Mouse (Mus musculus) layer of hippocampus, adult 2 months (tissue): ENCODE measurements at regions not wholly inside any gene's neighbourhood (a gene's known extent, or its start where the extent isn't known, plus 50 kb on each side); places are given as distances from the start of the nearest gene placed in this dataset.
A peak's percentile ranks its signal among the peaks of the same experiment; 100 is the strongest.
"Not testable (repeated sequence)": the region's sequence is repeated elsewhere in the genome, so short reads cannot be mapped to it uniquely, and the experiment has no call there.

Experiments
- DNase-seq, 2 experiments: peaks; one replicate each; pipeline ENCODE4 v3.0.0; 2022; ENCODE audit warnings: low spot score in 2 of 2
- H3K27ac ChIP-seq: fragments of 200-600 bp; 2 replicates; pipeline ENCODE4 v1.8.1; 2022
- H3K4me3 ChIP-seq: fragments of 200-600 bp; 2 replicates; pipeline ENCODE4 v1.8.1; 2022; ENCODE audit warnings: mild to moderate bottlenecking
- CTCF ChIP-seq: fragments of 200-600 bp; conservative IDR thresholded peaks from 2 replicates; pipeline ENCODE4 v1.8.1; 2022; ENCODE audit warnings: antibody characterized with exemption, mild to moderate bottlenecking, moderate library complexity

DNA sequence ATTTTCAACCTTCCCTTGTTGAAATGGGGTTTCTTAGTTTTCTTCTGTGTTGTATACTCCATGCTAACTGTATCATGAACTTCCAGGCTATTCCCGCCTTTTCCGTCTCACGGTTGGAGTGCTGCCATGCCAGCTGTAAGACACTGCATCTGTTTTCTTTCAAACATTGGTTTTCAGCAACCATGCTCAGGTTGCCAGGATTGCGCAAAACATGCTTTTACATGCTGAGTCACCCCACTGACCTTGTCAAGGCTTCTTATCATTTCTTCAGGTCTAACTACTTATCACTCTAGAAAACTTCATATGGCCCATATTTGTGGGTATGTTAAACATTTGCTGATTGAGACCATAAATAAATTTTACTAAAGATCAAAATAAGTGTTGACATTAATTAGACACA is 551.2 kb downstream of the Tlr4 start:
- no peak for DNase-seq
- TF ChIP-seq CTCF, result no peak
- Histone ChIP-seq H3K4me3 (no peak overlapping the region), H3K27ac (no peak overlapping the region)

DNA sequence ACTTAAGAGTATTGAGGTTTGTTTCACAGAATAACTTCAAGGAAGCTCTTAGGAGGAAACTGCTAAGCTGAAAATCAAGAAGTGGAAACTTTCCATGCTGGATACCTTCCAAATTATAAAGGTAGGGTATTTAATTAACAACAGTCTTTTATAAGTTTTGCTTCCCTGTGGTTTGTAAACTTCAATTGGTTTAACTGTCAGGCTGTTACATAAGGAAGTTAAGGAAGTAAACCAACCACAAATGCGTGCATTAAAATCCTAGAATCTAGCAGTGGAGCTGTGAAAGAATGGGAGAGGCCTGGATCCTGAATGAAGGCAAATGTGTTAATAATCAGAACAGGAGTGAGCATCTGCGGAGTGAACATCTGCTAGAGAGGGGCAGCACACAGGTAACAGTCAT is 560.5 kb downstream of the Tlr4 start:
- DNase-seq, result no peak
- Histone ChIP-seq H3K27ac (no peak overlapping the region), H3K4me3 (no peak overlapping the region)
- no peak for TF ChIP-seq CTCF

DNA sequence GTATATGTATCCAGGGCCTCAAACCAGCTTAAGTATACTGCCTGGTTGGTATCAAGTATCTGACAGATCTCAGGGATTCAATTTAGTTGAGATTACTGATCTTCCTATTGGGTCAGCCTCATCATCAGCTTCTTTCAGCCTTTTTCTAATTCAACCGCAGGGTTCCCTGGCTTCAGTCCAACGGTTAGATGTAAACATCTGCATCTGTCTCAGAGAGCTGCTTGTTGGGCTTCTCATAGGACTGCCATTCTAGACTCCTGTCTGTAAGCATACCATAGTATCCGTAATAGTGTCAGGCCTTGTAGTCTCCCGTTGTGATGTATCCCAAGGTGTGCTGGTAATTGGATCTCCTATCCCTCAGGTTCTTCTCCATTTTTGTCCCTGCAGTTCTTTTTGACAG is 575.6 kb downstream of the Tlr4 start:
- no peak for DNase-seq
- TF ChIP-seq CTCF, result no peak
- H3K4me3 ChIP-seq, result no peak overlapping the region
- H3K27ac ChIP-seq, result no peak overlapping the region

DNA sequence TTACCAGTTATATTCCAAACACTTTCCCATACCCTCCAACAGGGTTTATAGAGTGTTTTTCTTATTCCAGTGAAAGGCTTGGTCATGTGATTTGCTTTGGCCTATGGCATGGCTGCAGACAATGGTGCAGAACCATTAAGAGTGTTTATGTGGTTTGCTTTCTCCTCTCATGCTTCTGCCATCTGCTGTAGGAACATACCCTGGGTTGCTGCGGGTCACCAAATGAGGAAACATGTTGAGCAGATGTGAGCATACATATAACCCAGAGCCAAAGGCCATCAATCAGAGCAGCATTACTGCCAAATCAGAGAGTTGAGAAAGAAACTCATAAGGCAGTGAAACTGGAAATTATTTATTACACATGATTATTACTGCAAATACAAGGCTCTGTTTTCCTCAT is 596.7 kb downstream of the Tlr4 start:
- DNase-seq, result no peak
- no peak for TF ChIP-seq CTCF
- Histone ChIP-seq H3K27ac (no peak overlapping the region), H3K4me3 (no peak overlapping the region)

DNA sequence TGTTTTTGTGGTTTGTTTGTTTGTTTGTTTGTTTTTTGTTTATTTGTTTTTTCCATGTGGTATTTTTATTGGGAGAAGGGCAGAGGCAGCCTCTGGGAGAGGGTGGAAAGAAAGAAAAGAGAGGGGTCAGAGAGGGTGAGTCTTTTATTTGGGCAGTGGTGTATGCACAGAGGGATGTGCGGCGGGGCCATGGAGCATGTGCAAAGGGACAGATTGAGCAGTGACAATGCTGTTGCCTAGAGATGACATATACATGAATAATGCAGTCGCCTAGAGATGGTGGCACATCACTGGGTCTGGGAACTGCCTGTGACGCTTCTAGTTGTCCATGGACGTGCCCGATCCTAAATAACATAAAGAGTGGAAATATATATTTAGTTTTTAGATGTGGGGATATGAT is 598.3 kb downstream of the Tlr4 start:
- DNase-seq, result no peak
- Histone ChIP-seq H3K4me3 (no peak overlapping the region), H3K27ac (no peak overlapping the region)
- TF ChIP-seq CTCF, result no peak

DNA sequence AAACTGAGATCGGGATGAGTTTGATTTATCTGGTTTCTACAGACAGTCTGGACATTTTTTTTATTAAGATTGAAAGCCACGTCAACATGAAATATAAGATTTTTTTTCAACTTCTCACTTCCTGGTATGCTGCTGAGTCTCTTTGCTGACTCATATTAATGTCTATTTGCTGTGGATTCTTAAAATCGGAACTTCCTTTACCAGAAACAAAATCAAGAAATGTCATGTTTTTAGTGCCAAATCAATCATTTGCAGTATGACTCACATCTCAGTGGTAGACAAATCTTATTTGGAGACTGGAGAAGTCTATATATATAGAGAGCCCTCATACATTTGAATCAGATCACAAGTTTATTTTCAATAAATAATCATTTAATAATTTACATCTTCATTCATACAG is 620.5 kb downstream of the Tlr4 start:
- DNase-seq, result no peak
- H3K4me3 ChIP-seq, result no peak overlapping the region

DNA sequence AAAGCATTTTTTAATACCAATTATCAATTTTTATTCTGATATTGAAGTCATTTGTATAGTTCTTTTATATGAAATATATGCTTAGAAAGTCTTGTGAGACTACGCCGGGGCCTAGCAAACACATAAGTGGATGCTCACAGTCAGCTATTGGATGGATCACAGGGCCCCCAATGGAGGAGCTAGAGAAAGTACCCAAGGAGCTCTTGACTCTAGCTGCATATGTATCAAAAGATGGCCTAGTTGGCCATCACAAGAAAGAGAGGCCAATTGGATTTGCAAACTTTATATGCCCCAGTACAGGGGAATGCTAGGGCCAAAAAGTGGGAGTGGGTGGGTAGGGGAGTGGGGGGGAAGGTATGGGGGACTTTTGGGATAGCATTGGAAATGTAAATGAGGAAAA is 632.5 kb downstream of the Tlr4 start:
- DNase-seq, H3K4me3 ChIP-seq, H3K27ac ChIP-seq: not testable (repeated sequence)

More for the DNA sequence above, 620.5 kb downstream of the Tlr4 start:
- TF ChIP-seq CTCF, result no peak
- H3K27ac ChIP-seq, result no peak overlapping the region

DNA sequence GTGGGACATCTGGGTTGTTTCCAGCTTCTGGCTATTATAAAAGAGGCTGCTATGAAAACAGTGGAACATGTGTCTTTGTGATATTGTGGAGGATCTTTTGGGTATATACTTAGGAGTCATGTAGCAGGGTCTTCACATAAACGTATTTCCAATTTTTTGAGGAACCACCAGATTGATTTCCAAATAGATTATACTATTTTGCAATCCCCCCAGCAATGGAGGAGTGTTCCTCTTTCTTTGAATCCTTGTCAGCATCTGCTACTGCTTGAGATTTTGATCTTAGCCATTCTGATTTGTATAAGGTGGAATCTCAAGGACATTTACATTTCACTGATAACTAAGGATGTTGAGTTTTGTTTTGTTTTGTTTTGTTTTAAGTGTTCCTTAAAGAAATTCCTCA is 645.6 kb downstream of the Tlr4 start:
- no peak overlapping the region for H3K4me3 ChIP-seq
- no peak for DNase-seq
- H3K27ac ChIP-seq, result no peak overlapping the region
- no peak for TF ChIP-seq CTCF

DNA sequence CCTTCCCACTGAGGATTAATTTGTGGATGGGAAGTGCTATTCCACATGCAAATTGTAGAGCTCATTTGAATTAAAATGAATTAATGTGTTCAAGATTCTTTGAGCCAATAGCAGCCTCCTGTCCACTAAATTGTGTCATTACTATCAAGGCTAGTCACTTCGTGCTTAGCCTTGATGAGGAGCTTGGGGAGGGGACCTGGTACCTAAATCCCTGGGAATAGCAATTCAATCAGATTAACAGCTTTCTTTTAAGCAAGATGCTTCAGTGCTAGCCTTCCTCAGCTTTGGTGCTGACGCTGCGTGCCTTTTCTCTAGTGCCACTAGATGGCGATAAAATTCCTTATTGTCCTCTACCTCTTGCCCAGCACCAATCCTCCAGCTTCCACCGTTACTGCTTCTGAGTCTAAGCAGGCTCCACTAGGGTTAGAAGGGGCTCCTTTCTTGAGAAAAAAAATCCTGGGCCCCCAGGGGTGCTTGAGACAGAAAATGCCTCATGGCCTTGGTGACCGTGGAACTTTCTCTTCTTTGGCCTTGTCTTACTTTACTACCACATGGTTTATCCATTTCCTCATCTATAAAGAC is 650.0 kb downstream of the Tlr4 start:
- peak; percentile 23 to 32 for DNase-seq
- Histone ChIP-seq H3K4me3 (no peak overlapping the region), H3K27ac (no peak overlapping the region)
- peak; percentile 90 for TF ChIP-seq CTCF

DNA sequence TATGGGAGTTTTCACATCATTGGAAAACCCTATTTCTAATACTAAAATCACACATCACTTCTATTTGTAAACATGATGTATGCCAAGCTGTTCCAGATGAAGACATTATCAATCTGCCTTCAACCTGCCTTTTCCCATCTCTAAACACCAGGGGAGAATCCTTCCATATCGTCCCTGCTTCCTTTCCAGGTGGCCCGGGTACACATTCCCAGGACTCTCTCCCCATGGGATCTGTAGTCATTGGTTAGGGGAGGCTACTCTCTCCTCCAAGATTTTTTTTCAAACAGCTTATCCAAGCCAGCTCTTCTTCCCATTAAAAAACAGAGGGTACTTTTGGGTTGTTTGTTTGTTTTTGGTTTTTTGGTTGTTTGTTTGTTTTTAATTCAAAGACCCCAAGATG is 650.7 kb downstream of the Tlr4 start:
- H3K27ac ChIP-seq, result no peak overlapping the region
- no peak for DNase-seq
- TF ChIP-seq CTCF, result no peak
- no peak overlapping the region for H3K4me3 ChIP-seq

DNA sequence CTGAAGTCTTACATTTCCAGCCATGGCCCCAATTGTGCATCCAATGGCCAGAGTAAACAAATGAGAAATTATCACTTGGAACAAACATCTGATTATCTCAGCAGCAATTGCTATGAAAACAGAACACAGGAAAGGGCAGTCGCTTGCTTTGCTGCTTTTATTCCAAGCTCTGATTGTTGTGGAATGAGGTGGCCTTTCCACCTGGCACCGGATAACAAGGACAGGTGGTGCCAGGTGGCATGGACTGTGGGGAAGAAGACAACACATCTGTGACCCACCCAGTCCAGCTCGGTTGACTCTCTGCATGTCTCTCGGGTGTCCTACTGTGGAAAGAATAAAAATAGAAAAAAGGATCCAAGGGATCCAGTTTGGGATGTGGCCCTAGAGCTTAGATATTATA is 694.9 kb downstream of the Tlr4 start:
- H3K27ac ChIP-seq, result no peak overlapping the region
- H3K4me3 ChIP-seq, result no peak overlapping the region
- DNase-seq, result no peak
- TF ChIP-seq CTCF, result no peak

DNA sequence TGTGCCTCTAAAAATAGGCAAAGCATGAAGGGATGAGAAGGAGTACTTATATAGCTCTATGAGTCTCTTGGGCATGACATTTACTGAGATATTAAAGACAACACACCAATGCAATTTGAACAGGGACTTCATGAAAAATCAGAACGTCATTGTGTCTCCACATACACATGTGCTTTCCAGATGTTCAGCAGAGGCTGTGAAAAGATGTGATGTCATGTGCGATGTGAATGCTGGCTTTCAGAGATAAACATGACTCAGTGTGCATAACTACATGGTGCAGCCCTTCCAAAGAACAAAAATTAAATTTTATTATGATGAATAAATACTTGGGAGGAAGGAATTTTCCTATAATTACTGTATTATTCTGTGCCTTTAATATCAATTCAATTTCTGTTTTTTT is 695.8 kb downstream of the Tlr4 start:
- no peak for DNase-seq

DNA sequence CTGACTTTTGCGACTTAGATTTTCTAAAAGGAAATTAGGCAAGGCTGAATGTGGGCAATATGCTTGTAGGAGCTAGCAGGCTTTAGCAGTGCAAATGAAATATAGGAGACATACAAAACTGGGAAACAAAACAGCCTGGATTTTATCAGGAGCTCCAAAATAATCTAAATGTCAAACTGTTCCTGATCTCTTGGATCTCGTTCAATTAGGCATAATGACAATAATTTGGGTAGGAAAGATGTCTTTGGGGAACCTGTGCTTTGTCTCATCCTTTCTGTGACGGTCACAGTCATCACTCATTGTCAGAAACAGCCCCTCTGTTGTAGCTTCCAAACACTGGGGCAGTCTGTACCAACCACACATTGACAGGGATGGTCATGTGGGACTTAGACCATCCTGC is 702.2 kb downstream of the Tlr4 start:
- TF ChIP-seq CTCF, result no peak
- Histone ChIP-seq H3K27ac (no peak overlapping the region), H3K4me3 (no peak overlapping the region)
- no peak for DNase-seq

More for the DNA sequence above, 695.8 kb downstream of the Tlr4 start:
- Histone ChIP-seq H3K27ac (no peak overlapping the region), H3K4me3 (no peak overlapping the region)
- TF ChIP-seq CTCF, result no peak

DNA sequence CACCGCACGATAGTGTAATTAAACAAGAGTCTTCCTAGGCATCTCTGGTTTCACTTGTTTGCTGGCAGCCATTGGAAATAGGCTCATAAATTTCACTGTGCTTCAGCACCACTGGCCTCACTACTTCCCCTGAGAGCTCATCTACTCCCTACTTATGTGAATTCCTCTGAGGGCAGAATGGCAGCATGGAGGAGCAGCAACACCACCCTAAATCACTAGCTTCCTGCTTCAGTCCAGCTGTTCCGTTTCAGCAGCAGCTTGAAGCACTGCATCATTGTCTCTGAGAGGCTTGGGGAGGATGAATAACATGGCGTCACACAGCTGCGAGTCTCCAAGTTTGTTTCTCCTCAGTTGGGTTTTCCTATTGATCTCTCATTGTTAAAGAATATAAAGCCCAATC is 712.1 kb downstream of the Tlr4 start:
- no peak overlapping the region for H3K4me3 ChIP-seq
- TF ChIP-seq CTCF, result no peak
- DNase-seq, result no peak

DNA sequence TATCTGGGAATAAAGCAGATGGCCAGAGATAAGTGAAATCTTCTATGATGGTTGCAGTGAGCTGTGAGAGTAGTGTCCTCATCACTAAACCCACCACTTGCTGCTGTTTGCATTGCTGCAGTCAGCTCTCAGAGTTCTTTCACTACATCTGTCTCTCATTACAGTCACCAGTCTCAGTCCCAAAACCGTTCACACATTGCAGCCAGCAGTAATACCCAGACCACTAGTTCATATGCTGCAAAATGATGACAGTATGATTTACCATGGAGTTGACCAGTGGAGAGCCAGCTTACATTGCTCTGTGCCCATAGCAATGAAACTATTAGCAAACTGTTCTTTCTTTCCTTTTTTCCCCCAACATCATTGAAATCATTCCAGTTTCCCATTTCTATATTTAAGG is 718.6 kb downstream of the Tlr4 start:
- TF ChIP-seq CTCF, result no peak
- no peak overlapping the region for H3K4me3 ChIP-seq
- no peak overlapping the region for H3K27ac ChIP-seq
- DNase-seq, result no peak

More for the DNA sequence above, 712.1 kb downstream of the Tlr4 start:
- H3K27ac ChIP-seq, result no peak overlapping the region
